In the genomic region with DNA sequence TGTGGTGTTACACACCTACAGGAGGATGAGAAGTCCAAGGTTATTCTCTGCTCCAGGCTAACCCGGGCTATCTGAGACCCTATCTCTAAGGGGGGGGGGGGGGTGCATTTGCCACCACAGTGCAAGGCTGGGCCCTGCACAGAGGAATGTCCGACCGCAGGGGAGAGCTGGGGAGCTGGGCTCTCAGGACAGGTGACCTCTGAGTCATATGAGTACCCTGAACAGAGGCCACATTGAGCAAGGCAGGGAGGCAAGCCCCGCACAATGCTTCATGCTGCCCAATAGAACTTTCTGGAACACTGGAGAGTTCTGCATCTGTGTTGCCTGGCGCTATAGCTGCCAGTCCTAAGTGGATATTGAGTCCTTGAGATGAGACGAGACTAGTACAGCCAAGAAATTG, we compare ENCODE assay signal across 18 mouse cellular contexts. TPM values are rescaled to one million over a fixed set of nuclear protein-coding genes. Genes with fewer than 3 reads are reported as not detected.
DNase-seq lines count a peak whose midpoint lies in the region; ATAC-seq and TF ChIP-seq lines count a peak whose summit lies in the region.
"Had no signal": no experiment of that assay in that cellular context is flagged by ENCODE, and none has a peak within 500 bp of the region (broad histone marks: within the 10 kb centered on the region; RNA-seq: fewer than 3 reads in every experiment).

No protein-coding gene starts in this region.

- TF ChIP-seq POLR2A in cerebellum, adult 2 months (IDR thresholded peaks at IDR 0.05; ENCODE audit: borderline replicate concordance, insufficient read depth, low read length), result no peak
- no peak for TF ChIP-seq POLR2A in CH12.LX (IDR thresholded peaks at IDR 0.05; ENCODE audit: low read depth, low read length)

- 29% methylated on average over 6 of the region's 6 CpGs for WGBS in cerebellum, adult 2 months
- WGBS in hindbrain, embryonic 13.5 days, result 81% methylated on average over 6 of the region's 6 CpGs
- 62% methylated on average over 6 of the region's 6 CpGs for WGBS in hindbrain, embryonic 16.5 days
- 81% methylated on average over 6 of the region's 6 CpGs for WGBS in midbrain, embryonic 13.5 days
- WGBS in midbrain, embryonic 16.5 days, result 85% methylated on average over 6 of the region's 6 CpGs

- no peak overlapping the region for H3K4me2 ChIP-seq in hindbrain, embryonic 13.5 days
- H3K4me2 ChIP-seq in hindbrain, embryonic 16.5 days (ENCODE audit: low read length), result no peak overlapping the region
- H3K4me2 ChIP-seq in midbrain, embryonic 13.5 days (replicated peaks), result no peak overlapping the region
- no peak overlapping the region for H3K4me2 ChIP-seq in midbrain, embryonic 16.5 days (ENCODE audit: low read length)
- no peak overlapping the region for H3K4me2 ChIP-seq in CH12.LX (ENCODE audit: insufficient read depth, low read depth, poor library complexity, severe bottlenecking)
- H3K4me2 ChIP-seq: embryonic facial prominence, embryonic 12.5 days; forebrain, embryonic 15.5 days; heart, embryonic 13.5 days had no signal

- peak; percentile 33 to 44 for DNase-seq in cerebellum, adult 2 months
- no peak for DNase-seq in CH12.LX (ENCODE audit: extremely low read depth)
- no peak for DNase-seq in left cerebral cortex, adult 2 months (ENCODE audit: extremely low spot score in 1 of 2, low spot score in 2 of 2)
- DNase-seq: adrenal gland, adult 2 months; adrenal gland, postnatal 25 days; gastrocnemius, postnatal 36 days; heart, adult 11 months; heart, postnatal 36 days; kidney, adult 2 months had no signal

- H3K4me3 ChIP-seq in cerebellum, adult 2 months (replicated peaks; ENCODE audit: insufficient read depth, low read depth, low read length), result no peak overlapping the region
- no peak overlapping the region for H3K4me3 ChIP-seq in hindbrain, embryonic 13.5 days
- no peak overlapping the region for H3K4me3 ChIP-seq in hindbrain, embryonic 16.5 days (ENCODE audit: low read length)
- H3K4me3 ChIP-seq in midbrain, embryonic 13.5 days (replicated peaks), result no peak overlapping the region
- H3K4me3 ChIP-seq in midbrain, embryonic 16.5 days (ENCODE audit: low read depth, low read length), result no peak overlapping the region
- H3K4me3 ChIP-seq in CH12.LX (replicated peaks in 1 of 3; ENCODE audit: low read depth in 2 of 3, low read length in 2 of 3, poor library complexity in 1 of 3), result no peak overlapping the region
- H3K4me3 ChIP-seq in left cerebral cortex, adult 2 months, result no peak overlapping the region
- H3K4me3 ChIP-seq: embryonic facial prominence, embryonic 12.5 days; forebrain, embryonic 15.5 days; heart, embryonic 13.5 days had no signal

- dilution Hi-C loops in CH12.LX (cut with MboI; ENCODE audit: extremely low pct_ligation_motif_present, extremely low pct_unique_long_range_greater_than_20kb, low sequenced_read_pairs), result no loop called here

- TF ChIP-seq CTCF in cerebellum, adult 2 months (IDR thresholded peaks at IDR 0.05; ENCODE audit: borderline replicate concordance, insufficient read depth, low read depth, low read length), result no peak
- no peak for TF ChIP-seq CTCF in CH12.LX (conservative IDR thresholded peaks at IDR 0.05 in 1 of 2, IDR thresholded peaks at IDR 0.05 in 1 of 2; ENCODE audit: low read depth in 2 of 2, low read length in 2 of 2)
- TF ChIP-seq CTCF in left cerebral cortex, adult 2 months (IDR thresholded peaks at IDR 0.05), result no peak

- H3K9me3 ChIP-seq in hindbrain, embryonic 13.5 days, result no peaks in the 10 kb centered on the region
- no peaks in the 10 kb centered on the region for H3K9me3 ChIP-seq in hindbrain, embryonic 16.5 days (ENCODE audit: control insufficient read depth, low read length)
- no peaks in the 10 kb centered on the region for H3K9me3 ChIP-seq in midbrain, embryonic 13.5 days
- H3K9me3 ChIP-seq in midbrain, embryonic 16.5 days (replicated peaks; ENCODE audit: control insufficient read depth, low read length, poor library complexity, severe bottlenecking), result no peaks in the 10 kb centered on the region
- H3K9me3 ChIP-seq in CH12.LX (replicated peaks; ENCODE audit: low read length), result no peaks in the 10 kb centered on the region
- H3K9me3 ChIP-seq: embryonic facial prominence, embryonic 12.5 days; forebrain, embryonic 15.5 days; heart, embryonic 13.5 days had no signal

- H3K27me3 ChIP-seq in cerebellum, adult 2 months (ENCODE audit: control insufficient read depth, insufficient read depth, low read length), result no peaks in the 10 kb centered on the region
- peaks cover 11% of the 10 kb centered on the region; the same call in 1 of the 2 replicates for H3K27me3 ChIP-seq in hindbrain, embryonic 13.5 days
- no peaks in the 10 kb centered on the region for H3K27me3 ChIP-seq in hindbrain, embryonic 16.5 days (replicated peaks; ENCODE audit: control insufficient read depth, insufficient read depth, low read length)
- H3K27me3 ChIP-seq in midbrain, embryonic 13.5 days, result no peaks in the 10 kb centered on the region
- H3K27me3 ChIP-seq in midbrain, embryonic 16.5 days (ENCODE audit: control insufficient read depth, insufficient read depth, low read depth, low read length), result no peaks in the 10 kb centered on the region
- H3K27me3 ChIP-seq in CH12.LX (replicated peaks), result no peaks in the 10 kb centered on the region
- H3K27me3 ChIP-seq: embryonic facial prominence, embryonic 12.5 days; forebrain, embryonic 15.5 days; heart, embryonic 13.5 days had no signal

- H3K79me2 ChIP-seq in CH12.LX (replicated peaks; ENCODE audit: control insufficient read depth, extremely low read depth, insufficient read depth, poor library complexity, severe bottlenecking), result no peaks in the 10 kb centered on the region

- TF ChIP-seq EP300 in CH12.LX (IDR thresholded peaks at IDR 0.05; ENCODE audit: low read length), result peak; percentile 29; the same call in 1 of the 2 replicates

- peaks cover 86% of the 10 kb centered on the region for H3K4me1 ChIP-seq in cerebellum, adult 2 months (ENCODE audit: control insufficient read depth, insufficient read depth, low read length)
- peaks cover 60% of the 10 kb centered on the region for H3K4me1 ChIP-seq in hindbrain, embryonic 13.5 days (replicated peaks)
- H3K4me1 ChIP-seq in hindbrain, embryonic 16.5 days (ENCODE audit: control insufficient read depth, insufficient read depth, low read depth, low read length), result peaks cover 28% of the 10 kb centered on the region
- H3K4me1 ChIP-seq in midbrain, embryonic 13.5 days (replicated peaks), result peaks cover 22% of the 10 kb centered on the region
- peaks cover 22% of the 10 kb centered on the region for H3K4me1 ChIP-seq in midbrain, embryonic 16.5 days (ENCODE audit: control insufficient read depth, insufficient read depth, low read length)
- H3K4me1 ChIP-seq in CH12.LX (ENCODE audit: control insufficient read depth in 1 of 2, insufficient read depth in 2 of 2), result peaks cover 3 to 4% of the 10 kb centered on the region in 2 experiments; a peak in 2 of 4 replicates

- in situ Hi-C loops in CH12.LX (cut with MboI; ENCODE audit: low pct_ligation_motif_present, low pct_unique_long_range_greater_than_20kb, low sequenced_read_pairs), result no loop called here

- intact Hi-C loops in left cerebral cortex, adult 2 months (cut with DNase I), result no loop called here

- no peak for TF ChIP-seq RAD21 in CH12.LX (IDR thresholded peaks at IDR 0.05; ENCODE audit: low read depth, low read length)

- ATAC-seq in cerebellum, adult (ENCODE audit: insufficient number of reproducible peaks, low FRiP score, low TSS enrichment), result no peak
- ATAC-seq in hindbrain, embryonic 13.5 days (ENCODE audit: low FRiP score), result no peak
- no peak for ATAC-seq in hindbrain, embryonic 16.5 days
- peak; percentile 21; the same call in 1 of the 2 replicates for ATAC-seq in midbrain, embryonic 13.5 days
- no peak for ATAC-seq in midbrain, embryonic 16.5 days
- ATAC-seq: forebrain, embryonic 15.5 days; intestine, embryonic 16.5 days had no signal

- peak overlapping the region; percentile 98 for H3K27ac ChIP-seq in cerebellum, adult 2 months (ENCODE audit: insufficient read depth, low read length)
- peak overlapping the region; percentile 44; the same call in 1 of the 2 replicates for H3K27ac ChIP-seq in hindbrain, embryonic 13.5 days
- no peak overlapping the region for H3K27ac ChIP-seq in hindbrain, embryonic 16.5 days (ENCODE audit: low read depth, low read length)
- H3K27ac ChIP-seq in midbrain, embryonic 13.5 days, result no peak overlapping the region
- no peak overlapping the region for H3K27ac ChIP-seq in midbrain, embryonic 16.5 days (ENCODE audit: low read length)
- H3K27ac ChIP-seq in CH12.LX (ENCODE audit: insufficient read depth, low read depth), result no peak overlapping the region
- H3K27ac ChIP-seq in left cerebral cortex, adult 2 months, result no peak overlapping the region
- H3K27ac ChIP-seq: embryonic facial prominence, embryonic 12.5 days; forebrain, embryonic 15.5 days; heart, embryonic 13.5 days had no signal

- H3K36me3 ChIP-seq in hindbrain, embryonic 13.5 days, result peaks cover 12% of the 10 kb centered on the region
- peaks cover 2% of the 10 kb centered on the region; the same call in 1 of the 2 replicates for H3K36me3 ChIP-seq in hindbrain, embryonic 16.5 days (ENCODE audit: control insufficient read depth, insufficient read depth, low read length)
- no peaks in the 10 kb centered on the region for H3K36me3 ChIP-seq in midbrain, embryonic 13.5 days
- H3K36me3 ChIP-seq in midbrain, embryonic 16.5 days (ENCODE audit: control insufficient read depth, insufficient read depth, low read length), result no peaks in the 10 kb centered on the region
- peaks cover 0 to 3% of the 10 kb centered on the region in 2 experiments for H3K36me3 ChIP-seq in CH12.LX (replicated peaks in 1 of 2; ENCODE audit: control insufficient read depth in 1 of 2, insufficient read depth in 1 of 2, low read length in 1 of 2)
- H3K36me3 ChIP-seq: embryonic facial prominence, embryonic 12.5 days; forebrain, embryonic 15.5 days; heart, embryonic 13.5 days had no signal

- H3K9ac ChIP-seq in hindbrain, embryonic 13.5 days, result no peak overlapping the region; the same call in 1 of the 2 replicates
- no peak overlapping the region for H3K9ac ChIP-seq in hindbrain, embryonic 16.5 days (ENCODE audit: low read depth, low read length)
- no peak overlapping the region for H3K9ac ChIP-seq in midbrain, embryonic 13.5 days (replicated peaks)
- H3K9ac ChIP-seq in midbrain, embryonic 16.5 days (ENCODE audit: low read depth, low read length), result no peak overlapping the region
- no peak overlapping the region for H3K9ac ChIP-seq in CH12.LX (ENCODE audit: insufficient read depth, low read depth)
- H3K9ac ChIP-seq: embryonic facial prominence, embryonic 12.5 days; forebrain, embryonic 15.5 days; heart, embryonic 13.5 days had no signal

RNA-seq across cellular contexts. Expression of a gene that starts 8.8 kb away (rescaled TPM):
- polyA plus RNA-seq in cerebellum, adult 2 months (2012; rRNA removed), result 107 and 129 TPM in 2 replicates
- 19.2 and 20.0 TPM in 2 replicates for polyA plus RNA-seq in hindbrain, embryonic 13.5 days (2015; fragmentation: Nextera tagmentation; extraction: Ambion mirVana)
- polyA plus RNA-seq in hindbrain, embryonic 16.5 days (2015; fragmentation: Nextera tagmentation; extraction: Ambion mirVana), result 23.8 and 25.1 TPM in 2 replicates
- 11.3 and 15.9 TPM in 2 replicates for polyA plus RNA-seq in midbrain, embryonic 13.5 days (2015; fragmentation: Nextera tagmentation; extraction: Ambion mirVana)
- polyA plus RNA-seq in midbrain, embryonic 16.5 days (2015; fragmentation: Nextera tagmentation; extraction: Ambion mirVana), result 17.6 and 18.5 TPM in 2 replicates
- 0.98 and 1.1 TPM in 2 replicates for total RNA-seq in CH12.LX (2012; rRNA removed)
- 0.40 and 0.46 TPM in 2 replicates for total RNA-seq in CH12.LX (2014; rRNA removed)
- polyA plus RNA-seq in CH12.LX (2012; ENCODE audit: insufficient read length, low read depth), result 1.8 and 2.7 TPM in 2 replicates
- total RNA-seq in left cerebral cortex, adult 2 months (2021), result 10 to 100 TPM; 15.3 to 18.8 TPM

Comparison
In these comparisons a context has a peak if more than half of its experiments do, and no peak if none do; other contexts are left out.
1. H3K27ac ChIP-seq: peak in cerebellum, adult 2 months (single experiment) and hindbrain, embryonic 13.5 days (single experiment); none in hindbrain, embryonic 16.5 days (single experiment), midbrain, embryonic 13.5 days (single experiment), midbrain, embryonic 16.5 days (single experiment), CH12.LX (single experiment) and left cerebral cortex, adult 2 months (single experiment).
2. DNase-seq: peak in cerebellum, adult 2 months (2 of 2); none in CH12.LX (single experiment) and left cerebral cortex, adult 2 months (0 of 2).